Mouse (Mus musculus): ENCODE measurements around the gene Cd3eap. TPM values are rescaled to one million over a fixed set of nuclear protein-coding genes. Genes with fewer than 3 reads are reported as not detected.

Cd3eap gene
- polyA plus RNA-seq, 1 experiment from 2014 or later, result 16.7 TPM

GRCm38 (mm10) chr7:19338060-19338459, 21.2 kb downstream of the Cd3eap start:
- H3K27me3 ChIP-seq (ENCODE audit: insufficient read depth, low read length), result 0 out of 2 replicates have a peak, but pooled peaks cover 6% of the 10 kb centered on the region

DNA sequence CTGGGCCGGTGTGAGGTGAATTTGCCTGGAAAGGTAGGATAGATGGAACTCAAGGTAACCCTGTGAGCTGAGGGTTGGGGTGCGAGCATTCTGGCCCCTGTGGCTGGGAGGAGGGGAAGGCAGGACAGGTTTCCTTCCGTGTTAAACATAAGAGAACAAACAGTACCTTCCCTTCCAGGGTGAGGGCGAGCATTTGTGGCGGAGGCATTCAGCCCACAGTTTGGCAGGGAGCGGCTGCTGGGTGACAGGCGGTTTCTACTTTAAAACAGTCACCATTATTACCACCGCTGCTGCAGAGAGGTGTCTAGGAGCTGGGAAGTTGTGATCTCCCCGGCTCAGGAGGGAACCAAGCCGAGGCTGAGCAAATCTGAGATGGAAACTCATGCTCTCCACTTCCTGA, 22.2 kb downstream of the Cd3eap start:
- H3K36me3 ChIP-seq (ENCODE audit: insufficient read depth, low read length), result no peaks in the 10 kb centered on the region
- no peak overlapping the region for H3K4me3 ChIP-seq (replicated peaks; ENCODE audit: low read depth, low read length)
- ATAC-seq (replicated peaks; ENCODE audit: low FRiP score, low read depth) (no peak), DNase-seq (ENCODE audit: low spot score) (no peak)
- H3K9me3 ChIP-seq (replicated peaks; ENCODE audit: low read length), result no peaks in the 10 kb centered on the region
- H3K27me3 ChIP-seq (ENCODE audit: insufficient read depth, low read length), result 0 out of 2 replicates have a peak, but pooled peaks cover 5% of the 10 kb centered on the region
- no peak for TF ChIP-seq CTCF (IDR thresholded peaks at IDR 0.05; ENCODE audit: low read depth)
- H3K4me1 ChIP-seq (replicated peaks; ENCODE audit: insufficient read depth, low read length), result peaks cover 9% of the 10 kb centered on the region; the same call in 1 of the 2 replicates
- no peak overlapping the region for H3K4me2 ChIP-seq (ENCODE audit: low read length)
- no peak overlapping the region for H3K9ac ChIP-seq (ENCODE audit: low read depth, low read length)
- 63% methylated on average over 10 of the region's 10 CpGs for WGBS
- H3K27ac ChIP-seq, result no peak overlapping the region

More at GRCm38 (mm10) chr7:19338060-19338459, 21.2 kb downstream of the Cd3eap start:
- no peak overlapping the region for H3K4me2 ChIP-seq (ENCODE audit: low read length)
- no peak for ATAC-seq (replicated peaks; ENCODE audit: low FRiP score, low read depth)
- no peaks in the 10 kb centered on the region for H3K9me3 ChIP-seq (replicated peaks; ENCODE audit: low read length)
- no peak overlapping the region for H3K4me3 ChIP-seq (replicated peaks; ENCODE audit: low read depth, low read length)
- WGBS, result 56% methylated on average over 2 of the region's 2 CpGs
- no peaks in the 10 kb centered on the region for H3K36me3 ChIP-seq (ENCODE audit: insufficient read depth, low read length)
- no peak for TF ChIP-seq CTCF (IDR thresholded peaks at IDR 0.05; ENCODE audit: low read depth)
- H3K9ac ChIP-seq (ENCODE audit: low read depth, low read length), result no peak overlapping the region
- no peak for DNase-seq (ENCODE audit: low spot score)
- H3K4me1 ChIP-seq (replicated peaks; ENCODE audit: insufficient read depth, low read length), result peaks cover 14% of the 10 kb centered on the region; the same call in 1 of the 2 replicates
- no peak overlapping the region for H3K27ac ChIP-seq

DNA sequence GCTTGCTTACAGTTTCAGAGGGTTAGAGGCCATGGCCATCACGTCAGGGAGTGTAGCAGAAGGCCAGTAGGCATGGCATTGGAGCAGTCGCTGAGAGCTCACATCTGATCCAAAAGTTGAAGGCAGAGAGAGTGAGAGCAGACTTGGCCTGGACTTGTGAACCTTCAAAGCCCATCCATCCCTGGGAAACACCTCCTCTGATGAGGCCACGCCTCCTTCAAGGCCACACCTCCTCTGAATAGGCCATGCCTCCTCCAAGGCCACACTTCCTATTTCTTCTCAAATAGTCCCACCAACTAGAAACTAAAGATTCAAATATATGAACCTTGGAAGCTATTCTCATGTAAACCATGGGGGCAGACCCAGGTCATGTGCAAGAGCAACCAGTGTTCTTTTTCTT, 23.7 kb downstream of the Cd3eap start:
- TF ChIP-seq CTCF (IDR thresholded peaks at IDR 0.05; ENCODE audit: low read depth), result no peak
- Histone ChIP-seq H3K4me1 (replicated peaks; ENCODE audit: insufficient read depth, low read length) (0 out of 2 replicates have a peak, but pooled peaks cover 3% of the 10 kb centered on the region), H3K4me3 (replicated peaks; ENCODE audit: low read depth, low read length) (no peak overlapping the region), H3K9ac (ENCODE audit: low read depth, low read length) (no peak overlapping the region), H3K36me3 (ENCODE audit: insufficient read depth, low read length) (no peaks in the 10 kb centered on the region), H3K4me2 (ENCODE audit: low read length) (no peak overlapping the region), H3K9me3 (replicated peaks; ENCODE audit: low read length) (no peaks in the 10 kb centered on the region), H3K27me3 (ENCODE audit: insufficient read depth, low read length) (no peaks in the 10 kb centered on the region), H3K27ac (no peak overlapping the region)
- 42% methylated on average over 3 of the region's 3 CpGs for WGBS
- DNase-seq (ENCODE audit: low spot score), result peak; percentile 43
- ATAC-seq (replicated peaks; ENCODE audit: low FRiP score, low read depth), result peak; percentile 50; the same call in 1 of the 2 replicates

DNA sequence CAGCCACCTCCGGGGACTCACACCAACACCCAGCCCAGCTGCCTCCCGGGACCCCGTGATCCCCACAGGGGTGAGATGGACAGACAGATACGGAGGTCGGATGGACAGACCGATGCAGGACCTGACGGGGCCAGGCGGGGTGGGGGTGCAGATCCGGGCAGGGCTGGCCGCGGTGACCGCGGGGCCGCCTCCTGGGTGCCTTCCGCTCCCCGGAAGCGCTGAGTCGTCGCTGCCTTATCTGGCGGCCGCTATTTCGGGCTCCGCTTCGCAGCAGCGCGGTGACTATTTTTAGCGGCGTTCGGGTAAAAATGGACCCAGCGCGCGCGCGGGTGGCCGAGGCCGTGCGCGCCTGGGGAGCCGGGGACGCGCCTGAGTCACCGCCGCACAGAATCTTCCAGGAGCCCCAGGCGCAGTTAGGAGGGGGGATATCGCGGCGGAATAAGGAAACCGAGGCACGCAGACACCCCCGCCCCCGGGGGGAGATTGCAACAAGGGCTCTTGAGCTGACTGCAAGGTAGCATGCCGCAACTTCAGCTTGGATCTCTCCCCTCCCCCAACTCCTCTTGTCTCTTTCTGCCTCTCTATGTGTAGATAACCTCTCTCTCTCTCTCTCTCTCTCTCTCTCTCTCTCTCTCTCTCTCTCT, 26.5 kb downstream of the Cd3eap start:
- Histone ChIP-seq H3K4me3 (replicated peaks; ENCODE audit: low read depth, low read length) (peak overlapping the region; percentile 59), H3K27ac (peak overlapping the region; percentile 54; the same call in 1 of the 2 replicates), H3K4me1 (replicated peaks; ENCODE audit: insufficient read depth, low read length) (peaks cover 3% of the 10 kb centered on the region; the same call in 1 of the 2 replicates), H3K9me3 (replicated peaks; ENCODE audit: low read length) (no peaks in the 10 kb centered on the region), H3K9ac (ENCODE audit: low read depth, low read length) (peak overlapping the region; percentile 72), H3K27me3 (ENCODE audit: insufficient read depth, low read length) (no peaks in the 10 kb centered on the region), H3K36me3 (ENCODE audit: insufficient read depth, low read length) (no peaks in the 10 kb centered on the region), H3K4me2 (ENCODE audit: low read length) (peak overlapping the region; percentile 92)
- DNase-seq (ENCODE audit: low spot score) (peak; percentile 73), ATAC-seq (replicated peaks; ENCODE audit: low FRiP score, low read depth) (peak; percentile 62)
- under 1% methylated on average over 48 of the region's 52 CpGs for WGBS
- TF ChIP-seq CTCF (IDR thresholded peaks at IDR 0.05; ENCODE audit: low read depth), result no peak

- H3K9me3 ChIP-seq (replicated peaks; ENCODE audit: low read length), result no peaks in the 10 kb centered on the region
- no peak overlapping the region for H3K27ac ChIP-seq
- DNase-seq (ENCODE audit: low spot score) (no peak), ATAC-seq (replicated peaks; ENCODE audit: low FRiP score, low read depth) (no peak)
- no peaks in the 10 kb centered on the region for H3K36me3 ChIP-seq (ENCODE audit: insufficient read depth, low read length)
- no peak overlapping the region for H3K4me2 ChIP-seq (ENCODE audit: low read length)
- H3K9ac ChIP-seq (ENCODE audit: low read depth, low read length), result no peak overlapping the region
- peaks cover 3% of the 10 kb centered on the region; the same call in 1 of the 2 replicates for H3K4me1 ChIP-seq (replicated peaks; ENCODE audit: insufficient read depth, low read length)
- 86% methylated on average over 2 of the region's 2 CpGs for WGBS
- H3K27me3 ChIP-seq (ENCODE audit: insufficient read depth, low read length), result no peaks in the 10 kb centered on the region
- H3K4me3 ChIP-seq (replicated peaks; ENCODE audit: low read depth, low read length), result no peak overlapping the region
- TF ChIP-seq CTCF (IDR thresholded peaks at IDR 0.05; ENCODE audit: low read depth), result no peak
Measured at GRCm38 (mm10) chr7:19331910-19332309, 27.4 kb downstream of the Cd3eap start.

GRCm38 (mm10) chr7:19328425-19328824, 30.9 kb downstream of the Cd3eap start:
- no peak overlapping the region for H3K4me2 ChIP-seq (ENCODE audit: low read length)
- H3K9ac ChIP-seq (ENCODE audit: low read depth, low read length), result no peak overlapping the region
- no peak for DNase-seq (ENCODE audit: low spot score)
- H3K27me3 ChIP-seq (ENCODE audit: insufficient read depth, low read length), result no peaks in the 10 kb centered on the region
- peaks cover 5% of the 10 kb centered on the region; the same call in 1 of the 2 replicates for H3K4me1 ChIP-seq (replicated peaks; ENCODE audit: insufficient read depth, low read length)
- no peak for ATAC-seq (replicated peaks; ENCODE audit: low FRiP score, low read depth)
- H3K4me3 ChIP-seq (replicated peaks; ENCODE audit: low read depth, low read length), result no peak overlapping the region
- H3K9me3 ChIP-seq (replicated peaks; ENCODE audit: low read length), result no peaks in the 10 kb centered on the region
- H3K27ac ChIP-seq, result no peak overlapping the region
- TF ChIP-seq CTCF (IDR thresholded peaks at IDR 0.05; ENCODE audit: low read depth), result peak; percentile 39; the same call in 1 of the 2 replicates
- H3K36me3 ChIP-seq (ENCODE audit: insufficient read depth, low read length), result no peaks in the 10 kb centered on the region

Data from kidney, postnatal 0 days (tissue).